Mouse (Mus musculus): ENCODE data around the gene 6030408B16Rik. TPM values are rescaled to one million over a fixed set of nuclear protein-coding genes. Genes with fewer than 3 reads are reported as not detected.

The 6030408B16Rik gene
- polyA plus RNA-seq, 1 experiment from 2014 or later = 0.23 TPM

- Histone ChIP-seq H3K27me3 (ENCODE audit: control insufficient read depth, insufficient read depth, low read length) (no peaks in the 10 kb centered on the region), H3K27ac (no peak overlapping the region), H3K4me2 (replicated peaks) (no peak overlapping the region), H3K9ac (no peak overlapping the region), H3K4me3 (replicated peaks; ENCODE audit: low read length) (no peak overlapping the region), H3K9me3 (ENCODE audit: control insufficient read depth, low read length) (no peaks in the 10 kb centered on the region), H3K4me1 (replicated peaks; ENCODE audit: control insufficient read depth, insufficient read depth, low read length) (no peaks in the 10 kb centered on the region), H3K36me3 (replicated peaks; ENCODE audit: control insufficient read depth, insufficient read depth) (peaks cover 33% of the 10 kb centered on the region)
- ATAC-seq (ENCODE audit: low FRiP score) (no peak), DNase-seq (ENCODE audit: low spot score) (no peak)
- WGBS = 68% methylated on average over 16 of the region's 16 CpGs
These were observed 1.2 kb downstream of the 6030408B16Rik start for GRCm38 (mm10) chr15:101294028-101294894.

GRCm38 (mm10) chr15:101295106-101295505, 2.1 kb downstream of the 6030408B16Rik start:
- peaks cover 25% of the 10 kb centered on the region for H3K36me3 ChIP-seq (replicated peaks; ENCODE audit: control insufficient read depth, insufficient read depth)
- DNase-seq (ENCODE audit: low spot score) (no peak), ATAC-seq (ENCODE audit: low FRiP score) (no peak)
- H3K9ac ChIP-seq = no peak overlapping the region
- no peaks in the 10 kb centered on the region for H3K9me3 ChIP-seq (ENCODE audit: control insufficient read depth, low read length)
- no peak overlapping the region for H3K27ac ChIP-seq
- H3K4me1 ChIP-seq (replicated peaks; ENCODE audit: control insufficient read depth, insufficient read depth, low read length) = no peaks in the 10 kb centered on the region
- no peak overlapping the region for H3K4me3 ChIP-seq (replicated peaks; ENCODE audit: low read length)
- H3K27me3 ChIP-seq (ENCODE audit: control insufficient read depth, insufficient read depth, low read length) = no peaks in the 10 kb centered on the region
- H3K4me2 ChIP-seq (replicated peaks) = no peak overlapping the region
- WGBS = 83% methylated on average over 7 of the region's 7 CpGs

- 92% methylated on average over 10 of the region's 10 CpGs for WGBS
- no peaks in the 10 kb centered on the region for H3K4me1 ChIP-seq (replicated peaks; ENCODE audit: control insufficient read depth, insufficient read depth, low read length)
- DNase-seq (ENCODE audit: low spot score) (no peak), ATAC-seq (ENCODE audit: low FRiP score) (no peak)
- peaks cover 20% of the 10 kb centered on the region for H3K36me3 ChIP-seq (replicated peaks; ENCODE audit: control insufficient read depth, insufficient read depth)
- no peak overlapping the region for H3K27ac ChIP-seq
- H3K27me3 ChIP-seq (ENCODE audit: control insufficient read depth, insufficient read depth, low read length) = no peaks in the 10 kb centered on the region
- no peak overlapping the region for H3K4me2 ChIP-seq (replicated peaks)
- H3K9me3 ChIP-seq (ENCODE audit: control insufficient read depth, low read length) = no peaks in the 10 kb centered on the region
- H3K9ac ChIP-seq = no peak overlapping the region
- H3K4me3 ChIP-seq (replicated peaks; ENCODE audit: low read length) = no peak overlapping the region
These were observed 2.6 kb downstream of the 6030408B16Rik start for GRCm38 (mm10) chr15:101295616-101296015.

GRCm38 (mm10) chr15:101296091-101296490, 3.1 kb downstream of the 6030408B16Rik start:
- ATAC-seq (ENCODE audit: low FRiP score) = no peak
- no peak overlapping the region for H3K4me2 ChIP-seq (replicated peaks)

GRCm38 (mm10) chr15:101297988-101298387, 5.0 kb downstream of the 6030408B16Rik start:
- H3K4me2 ChIP-seq (replicated peaks) = no peak overlapping the region; the same call in 1 of the 2 replicates
- no peak overlapping the region for H3K27ac ChIP-seq
- H3K36me3 ChIP-seq (replicated peaks; ENCODE audit: control insufficient read depth, insufficient read depth) = no peaks in the 10 kb centered on the region
- H3K4me3 ChIP-seq (replicated peaks; ENCODE audit: low read length) = no peak overlapping the region
- H3K27me3 ChIP-seq (ENCODE audit: control insufficient read depth, insufficient read depth, low read length) = no peaks in the 10 kb centered on the region
- no peak overlapping the region for H3K9ac ChIP-seq
- 32% methylated on average over 7 of the region's 7 CpGs for WGBS
- no peak for DNase-seq (ENCODE audit: low spot score)
- no peak for ATAC-seq (ENCODE audit: low FRiP score)
- H3K4me1 ChIP-seq (replicated peaks; ENCODE audit: control insufficient read depth, insufficient read depth, low read length) = no peaks in the 10 kb centered on the region
- H3K9me3 ChIP-seq (ENCODE audit: control insufficient read depth, low read length) = no peaks in the 10 kb centered on the region

More at GRCm38 (mm10) chr15:101296091-101296490, 3.1 kb downstream of the 6030408B16Rik start:
- no peaks in the 10 kb centered on the region for H3K27me3 ChIP-seq (ENCODE audit: control insufficient read depth, insufficient read depth, low read length)
- H3K36me3 ChIP-seq (replicated peaks; ENCODE audit: control insufficient read depth, insufficient read depth) = peaks cover 15% of the 10 kb centered on the region
- no peaks in the 10 kb centered on the region for H3K9me3 ChIP-seq (ENCODE audit: control insufficient read depth, low read length)
- DNase-seq (ENCODE audit: low spot score) = no peak
- WGBS = 87% methylated on average over 11 of the region's 11 CpGs
- no peak overlapping the region for H3K4me3 ChIP-seq (replicated peaks; ENCODE audit: low read length)
- H3K9ac ChIP-seq = no peak overlapping the region
- no peak overlapping the region for H3K27ac ChIP-seq
- no peaks in the 10 kb centered on the region for H3K4me1 ChIP-seq (replicated peaks; ENCODE audit: control insufficient read depth, insufficient read depth, low read length)

GRCm38 (mm10) chr15:101298550-101298949, 5.5 kb downstream of the 6030408B16Rik start:
- no peaks in the 10 kb centered on the region for H3K4me1 ChIP-seq (replicated peaks; ENCODE audit: control insufficient read depth, insufficient read depth, low read length)
- DNase-seq (ENCODE audit: low spot score) (no peak), ATAC-seq (ENCODE audit: low FRiP score) (no peak)
- no peaks in the 10 kb centered on the region for H3K27me3 ChIP-seq (ENCODE audit: control insufficient read depth, insufficient read depth, low read length)
- H3K4me3 ChIP-seq (replicated peaks; ENCODE audit: low read length) = no peak overlapping the region
- 17% methylated on average over 7 of the region's 7 CpGs for WGBS
- H3K4me2 ChIP-seq (replicated peaks) = peak overlapping the region; percentile 22
- H3K9me3 ChIP-seq (ENCODE audit: control insufficient read depth, low read length) = no peaks in the 10 kb centered on the region
- H3K9ac ChIP-seq = no peak overlapping the region
- no peak overlapping the region for H3K27ac ChIP-seq
- no peaks in the 10 kb centered on the region for H3K36me3 ChIP-seq (replicated peaks; ENCODE audit: control insufficient read depth, insufficient read depth)

GRCm38 (mm10) chr15:101299480-101299960, 6.5 kb downstream of the 6030408B16Rik start:
- Histone ChIP-seq H3K4me2 (replicated peaks) (no peak overlapping the region), H3K27me3 (ENCODE audit: control insufficient read depth, insufficient read depth, low read length) (no peaks in the 10 kb centered on the region), H3K27ac (no peak overlapping the region), H3K4me1 (replicated peaks; ENCODE audit: control insufficient read depth, insufficient read depth, low read length) (no peaks in the 10 kb centered on the region), H3K9ac (no peak overlapping the region), H3K4me3 (replicated peaks; ENCODE audit: low read length) (no peak overlapping the region), H3K36me3 (replicated peaks; ENCODE audit: control insufficient read depth, insufficient read depth) (no peaks in the 10 kb centered on the region), H3K9me3 (ENCODE audit: control insufficient read depth, low read length) (no peaks in the 10 kb centered on the region)
- DNase-seq (ENCODE audit: low spot score) (no peak), ATAC-seq (ENCODE audit: low FRiP score) (no peak)
- 82% methylated on average over 14 of the region's 14 CpGs for WGBS

- WGBS = 75% methylated on average over 6 of the region's 6 CpGs
- ATAC-seq (ENCODE audit: low FRiP score) (no peak), DNase-seq (ENCODE audit: low spot score) (no peak)
- Histone ChIP-seq H3K9ac (no peak overlapping the region), H3K4me2 (replicated peaks) (no peak overlapping the region), H3K9me3 (ENCODE audit: control insufficient read depth, low read length) (no peaks in the 10 kb centered on the region), H3K4me1 (replicated peaks; ENCODE audit: control insufficient read depth, insufficient read depth, low read length) (no peaks in the 10 kb centered on the region), H3K27ac (no peak overlapping the region), H3K27me3 (ENCODE audit: control insufficient read depth, insufficient read depth, low read length) (no peaks in the 10 kb centered on the region), H3K36me3 (replicated peaks; ENCODE audit: control insufficient read depth, insufficient read depth) (no peaks in the 10 kb centered on the region), H3K4me3 (replicated peaks; ENCODE audit: low read length) (no peak overlapping the region)
These were observed 7.1 kb downstream of the 6030408B16Rik start for GRCm38 (mm10) chr15:101300128-101300527.

- DNase-seq (ENCODE audit: low spot score) (no peak), ATAC-seq (ENCODE audit: low FRiP score) (no peak)
- H3K9ac ChIP-seq = no peak overlapping the region
- no peak overlapping the region for H3K4me2 ChIP-seq (replicated peaks)
- no peak overlapping the region for H3K27ac ChIP-seq
- no peaks in the 10 kb centered on the region for H3K36me3 ChIP-seq (replicated peaks; ENCODE audit: control insufficient read depth, insufficient read depth)
- no peaks in the 10 kb centered on the region for H3K9me3 ChIP-seq (ENCODE audit: control insufficient read depth, low read length)
- H3K4me3 ChIP-seq (replicated peaks; ENCODE audit: low read length) = no peak overlapping the region
- H3K4me1 ChIP-seq (replicated peaks; ENCODE audit: control insufficient read depth, insufficient read depth, low read length) = no peaks in the 10 kb centered on the region
- H3K27me3 ChIP-seq (ENCODE audit: control insufficient read depth, insufficient read depth, low read length) = no peaks in the 10 kb centered on the region
- WGBS = 80% methylated on average over 3 of the region's 3 CpGs
These were observed 9.2 kb downstream of the 6030408B16Rik start for GRCm38 (mm10) chr15:101302201-101302600.
